Mouse (Mus musculus) cerebellum, adult 18-20 months (tissue): ENCODE measurements around the gene Nrxn3.

Experiments
- DNase-seq, 2 experiments: peaks; one replicate each; pipeline ENCODE4 v3.0.0; 2021

The Nrxn3 gene

GRCm38 (mm10) chr12:88722691-88723070 is at the start of gene Nrxn3:
Gene Nrxn3 (plus strand): TSS chr12:88722876.
- DNase-seq, result peak; percentile 38 to 43

GRCm38 (mm10) chr12:88704159-88704846 is 18.4 kb upstream of the Nrxn3 start:
- DNase-seq, result peak in 1 of 2 experiments; percentile 7

- no peak for DNase-seq
Observed at GRCm38 (mm10) chr12:88705959-88706358, 16.7 kb upstream of the Nrxn3 start.

GRCm38 (mm10) chr12:88707786-88708185 is 14.9 kb upstream of the Nrxn3 start:
- no peak for DNase-seq

GRCm38 (mm10) chr12:88709223-88709622 is 13.5 kb upstream of the Nrxn3 start:
- DNase-seq, result peak; percentile 11 to 21

GRCm38 (mm10) chr12:88713456-88713855 is 9.2 kb upstream of the Nrxn3 start:
- no peak for DNase-seq

GRCm38 (mm10) chr12:88722031-88722690 is 515 bp upstream of the Nrxn3 start:
- DNase-seq, result no peak

GRCm38 (mm10) chr12:88726316-88726715 is 3.6 kb downstream of the Nrxn3 start:
- DNase-seq, result no peak

GRCm38 (mm10) chr12:88726755-88727154 is 4.1 kb downstream of the Nrxn3 start:
- no peak for DNase-seq

GRCm38 (mm10) chr12:88730720-88731119 is 8.0 kb downstream of the Nrxn3 start:
- DNase-seq, result no peak

- DNase-seq, result no peak
Observed at GRCm38 (mm10) chr12:88735045-88735444, 12.4 kb downstream of the Nrxn3 start.

- no peak for DNase-seq
Observed at GRCm38 (mm10) chr12:88737081-88737480, 14.4 kb downstream of the Nrxn3 start.

GRCm38 (mm10) chr12:88738616-88739015 is 15.9 kb downstream of the Nrxn3 start:
- no peak for DNase-seq

GRCm38 (mm10) chr12:88746788-88747187 is 24.1 kb downstream of the Nrxn3 start:
- DNase-seq, result no peak

- DNase-seq, result no peak
Observed at GRCm38 (mm10) chr12:88764791-88765190, 42.1 kb downstream of the Nrxn3 start.

- no peak for DNase-seq
Observed at GRCm38 (mm10) chr12:88774666-88775065, 52.0 kb downstream of the Nrxn3 start.

GRCm38 (mm10) chr12:88778036-88778435 is 55.4 kb downstream of the Nrxn3 start:
- no peak for DNase-seq

GRCm38 (mm10) chr12:88784199-88785147 is 61.8 kb downstream of the Nrxn3 start:
- no peak for DNase-seq

- no peak for DNase-seq
Observed at GRCm38 (mm10) chr12:88793314-88793713, 70.6 kb downstream of the Nrxn3 start.

- no peak for DNase-seq
Observed at GRCm38 (mm10) chr12:88800990-88801655, 78.4 kb downstream of the Nrxn3 start.

- DNase-seq, result no peak
Observed at GRCm38 (mm10) chr12:88801656-88802007, 79.0 kb downstream of the Nrxn3 start.

GRCm38 (mm10) chr12:88808947-88809346 is 86.3 kb downstream of the Nrxn3 start:
- no peak for DNase-seq

GRCm38 (mm10) chr12:88812173-88812572 is 89.5 kb downstream of the Nrxn3 start:
- no peak for DNase-seq
